Mouse (Mus musculus) limb, embryonic 14.5 days (tissue): ENCODE data around the gene Nmur1. TPM values are rescaled to one million over a fixed set of nuclear protein-coding genes. Genes with fewer than 3 reads are reported as not detected.
A peak's percentile ranks its signal among the peaks of the same experiment; 100 is the strongest.

ENCODE experiments used
- ATAC-seq: fragments of 200-750 bp; cut with Nextera tagmentation; 2 replicates; pipeline ENCODE4 v1.8.0; 2017; ENCODE audit warnings: low read depth, moderate number of reproducible peaks, moderate TSS enrichment; ENCODE audit not compliant: low FRiP score
- DNase-seq: peaks from one replicate; pipeline ENCODE4 v3.0.0-alpha.2; 2015; ENCODE audit warnings: low spot score
- H3K27ac ChIP-seq: fragments of 300-500 bp; sonication (generic); replicated peaks from 2 replicates; pipeline ENCODE4 v1.5.1; 2014; ENCODE audit warnings: low read depth, mild to moderate bottlenecking, low read length, moderate library complexity, mixed read lengths
- H3K27me3 ChIP-seq: fragments of 300-500 bp; sonication (generic); 2 replicates; pipeline ENCODE4 v1.6.1; 2014; ENCODE audit warnings: low read length, mixed read lengths; ENCODE audit not compliant: control insufficient read depth, insufficient read depth
- H3K36me3 ChIP-seq: fragments of 300-500 bp; sonication (generic); 2 replicates; pipeline ENCODE4 v1.6.1; 2014; ENCODE audit warnings: mild to moderate bottlenecking, low read length, moderate library complexity, mixed read lengths; ENCODE audit not compliant: control insufficient read depth, insufficient read depth
- H3K4me1 ChIP-seq: fragments of 300-500 bp; sonication (generic); 2 replicates; pipeline ENCODE4 v1.6.1; 2014; ENCODE audit warnings: antibody characterized with exemption, low read length, mixed read lengths; ENCODE audit not compliant: control insufficient read depth, insufficient read depth
- H3K4me2 ChIP-seq: fragments of 300-500 bp; sonication (generic); replicated peaks from 2 replicates; pipeline ENCODE4 v1.6.1; 2014; ENCODE audit warnings: low read depth, mild to moderate bottlenecking, low read length, moderate library complexity; ENCODE audit not compliant: severe bottlenecking
- H3K4me3 ChIP-seq: fragments of 300-500 bp; sonication (generic); replicated peaks from 2 replicates; pipeline ENCODE4 v1.5.1; 2014; ENCODE audit warnings: low read length
- H3K9ac ChIP-seq: fragments of 300-500 bp; sonication (generic); 2 replicates; pipeline ENCODE4 v1.6.1; 2014; ENCODE audit warnings: mild to moderate bottlenecking, low read depth, low read length, moderate library complexity; ENCODE audit not compliant: severe bottlenecking
- H3K9me3 ChIP-seq: fragments of 300-500 bp; sonication (generic); 2 replicates; pipeline ENCODE4 v1.6.1; 2016; ENCODE audit warnings: low read length; ENCODE audit not compliant: control insufficient read depth
- POLR2A ChIP-seq: fragments of 200-500 bp; IDR thresholded peaks from 2 replicates; pipeline ENCODE4 v1.8.0; 2012; ENCODE audit warnings: inconsistent platforms, mild to moderate bottlenecking, moderate library complexity, borderline replicate concordance; ENCODE audit not compliant: insufficient read depth, insufficient read length; ENCODE audit errors: extremely low read depth
- WGBS: fragments of 180-500 bp; shearing (Covaris S2); extraction: QIAGEN DNeasy Blood & Tissue Kit; methylation state at CpG from one replicate; pipeline ENCODE4 v1.1.7; 2014; 5-methylcytosine and 5-hydroxymethylcytosine counted together
- polyA plus RNA-seq, 2 experiments: library from polyadenylated mRNA; depleted of rRNA in 1 of 2; stranded (reverse) in 1 of 2; unstranded in 1 of 2; fragments of >200 nt; fragmentation: Nextera tagmentation in 1 of 2; extraction: Ambion mirVana in 1 of 2; gene quantifications; 2 replicates each; pipeline versions ENCODE4 v1.2.1 to v1.2.3; 2012 to 2014

The Nmur1 gene
- polyA plus RNA-seq, 2 experiments, result not detected

DNA sequence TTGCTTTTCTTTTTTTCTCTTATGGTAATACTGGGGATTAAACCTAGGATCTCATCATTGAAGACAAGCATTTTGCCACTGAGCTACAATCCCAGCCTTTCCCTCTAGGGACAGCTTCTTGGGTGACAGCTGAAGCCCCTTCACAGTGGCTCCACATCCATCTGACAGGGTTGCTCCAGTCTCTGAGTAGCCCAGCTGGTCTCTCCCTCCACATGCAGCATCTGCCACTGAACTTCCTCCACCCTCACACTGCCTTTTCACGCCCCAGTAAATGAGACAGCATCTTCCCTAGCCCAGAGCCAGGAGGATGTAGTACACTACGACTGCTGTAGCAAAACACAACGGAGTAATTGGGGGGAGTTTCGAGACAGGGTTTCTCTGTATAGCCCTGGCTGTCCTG lies 57.9 kb downstream of the Nmur1 start:
- WGBS, result 69% methylated on average over 4 of the region's 4 CpGs
- H3K9ac ChIP-seq, result no peak overlapping the region

DNA sequence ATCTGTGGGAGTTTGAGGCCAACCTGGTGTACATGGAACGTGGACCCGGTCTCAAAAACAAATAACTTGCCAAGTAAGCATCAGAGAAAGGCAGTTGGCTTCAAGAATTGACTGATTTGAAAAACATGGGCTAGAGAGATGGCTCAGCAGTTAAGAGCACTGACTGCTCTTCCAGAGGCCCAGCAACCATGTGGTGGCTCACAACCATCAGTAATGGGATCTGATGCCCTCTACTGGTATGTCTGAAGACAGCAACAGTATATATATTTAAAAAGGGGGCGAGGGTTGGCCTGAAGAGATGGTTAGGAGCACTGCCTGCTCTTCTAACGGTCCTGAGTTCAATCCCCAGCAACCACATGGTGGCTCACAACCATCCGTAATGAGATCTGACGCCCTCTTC lies 62.4 kb downstream of the Nmur1 start:
- no peak for TF ChIP-seq POLR2A
- Histone ChIP-seq H3K36me3 (no peaks in the 10 kb centered on the region), H3K27ac (no peak overlapping the region), H3K4me1 (peaks cover 11% of the 10 kb centered on the region; the same call in 1 of the 2 replicates), H3K9ac (no peak overlapping the region), H3K27me3 (no peaks in the 10 kb centered on the region), H3K4me3 (no peak overlapping the region), H3K4me2 (no peak overlapping the region), H3K9me3 (no peaks in the 10 kb centered on the region)
- no peak for ATAC-seq
- DNase-seq, result peak; percentile 56
- WGBS, result 25% methylated on average over 6 of the region's 6 CpGs

More for the DNA sequence above, 57.9 kb downstream of the Nmur1 start:
- DNase-seq (no peak), ATAC-seq (no peak)
- no peak for TF ChIP-seq POLR2A
- H3K4me3 ChIP-seq, result no peak overlapping the region
- no peak overlapping the region for H3K4me2 ChIP-seq
- no peaks in the 10 kb centered on the region for H3K4me1 ChIP-seq
- no peak overlapping the region for H3K27ac ChIP-seq
- no peaks in the 10 kb centered on the region for H3K9me3 ChIP-seq
- no peaks in the 10 kb centered on the region for H3K27me3 ChIP-seq
- H3K36me3 ChIP-seq, result no peaks in the 10 kb centered on the region

DNA sequence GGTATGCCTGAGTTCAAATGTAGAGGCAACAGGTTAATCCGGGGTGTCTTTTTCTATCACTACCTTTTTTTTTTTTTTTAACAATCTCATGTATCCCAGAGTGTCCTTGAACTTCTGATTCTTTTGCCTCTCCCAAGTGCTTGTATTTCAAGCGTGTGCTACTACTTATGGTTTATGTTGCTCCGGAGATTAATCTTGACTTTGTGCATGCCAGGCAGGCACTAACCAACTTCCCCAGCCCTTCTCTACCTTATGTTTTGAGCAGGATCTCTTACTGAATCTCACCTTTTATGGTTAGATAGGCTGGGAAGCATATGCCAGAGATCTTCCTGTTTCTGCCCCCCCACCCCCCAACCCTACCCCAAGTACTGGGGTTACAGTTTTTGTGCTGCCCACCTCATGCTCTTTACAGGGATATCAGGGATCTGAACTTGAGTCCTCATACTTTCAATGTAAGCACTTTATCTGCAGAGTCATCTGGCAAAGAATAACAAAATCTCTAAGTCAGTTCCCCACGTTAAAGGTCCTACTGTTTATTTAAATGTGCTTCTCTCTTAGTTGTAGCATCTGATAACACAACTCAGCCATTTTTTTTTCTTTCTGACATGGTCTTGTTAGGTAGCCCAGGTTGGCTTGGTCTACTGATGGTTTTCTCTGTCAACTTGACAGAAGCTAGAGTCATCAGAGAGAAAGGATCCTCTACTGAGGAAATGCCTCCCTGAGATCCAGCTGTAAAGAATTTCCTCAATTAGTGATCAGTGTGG lies 64.0 kb downstream of the Nmur1 start:
- peaks cover 6% of the 10 kb centered on the region for H3K36me3 ChIP-seq
- H3K9ac ChIP-seq, result no peak overlapping the region
- DNase-seq (no peak), ATAC-seq (no peak)
- no peaks in the 10 kb centered on the region for H3K9me3 ChIP-seq
- TF ChIP-seq POLR2A, result no peak
- 84% methylated on average over 4 of the region's 4 CpGs for WGBS
- H3K27ac ChIP-seq, result no peak overlapping the region
- no peaks in the 10 kb centered on the region for H3K27me3 ChIP-seq
- no peak overlapping the region for H3K4me2 ChIP-seq
- H3K4me3 ChIP-seq, result no peak overlapping the region
- peaks cover 14% of the 10 kb centered on the region; the same call in 1 of the 2 replicates for H3K4me1 ChIP-seq

DNA sequence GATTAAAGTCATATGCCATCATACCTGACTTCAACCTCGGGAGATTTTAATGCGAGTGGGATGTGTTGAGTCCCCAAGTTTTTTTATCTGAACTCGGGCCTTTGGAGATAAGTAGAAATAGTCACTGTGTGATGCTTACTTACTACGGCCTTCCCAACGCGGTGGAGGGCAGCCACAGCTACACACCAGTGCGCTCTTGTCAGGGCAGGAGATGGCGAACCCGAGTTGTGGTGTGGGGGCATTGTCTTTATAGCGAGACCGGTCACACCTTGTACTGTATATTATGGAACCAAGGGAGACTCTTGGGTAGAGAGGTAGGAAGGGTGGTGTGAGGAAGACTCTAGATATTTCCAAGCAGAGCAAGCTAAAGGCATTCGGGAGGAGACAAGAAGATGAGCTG lies 65.6 kb downstream of the Nmur1 start:
- peak overlapping the region; percentile 92 for H3K4me3 ChIP-seq
- peaks cover 22% of the 10 kb centered on the region for H3K36me3 ChIP-seq
- peak overlapping the region; percentile 92 for H3K4me2 ChIP-seq
- TF ChIP-seq POLR2A, result no peak
- H3K27ac ChIP-seq, result peak overlapping the region; percentile 79; the same call in 1 of the 2 replicates
- ATAC-seq (no peak), DNase-seq (no peak)
- H3K9ac ChIP-seq, result peak overlapping the region; percentile 95
- no peaks in the 10 kb centered on the region for H3K27me3 ChIP-seq
- WGBS, result 21% methylated on average over 12 of the region's 12 CpGs
- H3K4me1 ChIP-seq, result peaks cover 14% of the 10 kb centered on the region; the same call in 1 of the 2 replicates
- H3K9me3 ChIP-seq, result no peaks in the 10 kb centered on the region

DNA sequence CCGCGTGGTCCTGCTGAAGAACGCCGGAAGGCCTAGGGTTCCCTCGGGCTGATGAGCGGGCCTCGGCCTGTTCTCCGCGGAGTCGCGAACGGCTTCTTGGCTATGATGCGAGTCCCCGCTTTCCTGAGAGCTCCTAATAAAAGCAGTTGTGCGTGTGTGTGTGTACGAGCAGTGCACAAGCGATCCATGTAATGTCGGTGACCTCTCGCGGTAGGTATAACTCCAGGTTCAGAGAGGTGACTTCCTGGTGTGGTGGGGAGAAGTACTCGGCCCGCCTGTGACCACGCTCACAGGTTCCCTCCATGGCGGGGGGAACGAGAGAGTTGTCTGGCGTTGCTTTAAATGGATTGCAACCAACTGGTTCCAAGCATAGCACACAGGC lies 66.2 kb downstream of the Nmur1 start:
- DNase-seq (no peak), ATAC-seq (peak; percentile 5)
- Histone ChIP-seq H3K27ac (peak overlapping the region; percentile 79), H3K27me3 (no peaks in the 10 kb centered on the region), H3K9ac (peak overlapping the region; percentile 95), H3K36me3 (peaks cover 29% of the 10 kb centered on the region), H3K9me3 (no peaks in the 10 kb centered on the region), H3K4me3 (peak overlapping the region; percentile 92), H3K4me1 (peaks cover 14% of the 10 kb centered on the region; the same call in 1 of the 2 replicates), H3K4me2 (peak overlapping the region; percentile 92)
- WGBS, result under 1% methylated on average over 25 of the region's 26 CpGs
- no peak for TF ChIP-seq POLR2A
